Mouse (Mus musculus): ENCODE measurements around the gene Eya3. TPM values are rescaled to one million over a fixed set of nuclear protein-coding genes. Genes with fewer than 3 reads are reported as not detected.
"Not testable (repeated sequence)": the region's sequence is repeated elsewhere in the genome, so short reads cannot be mapped to it uniquely, and the experiment has no call there.

Eya3 gene
- polyA plus RNA-seq, 1 experiment from 2014 or later = 34.6 TPM

DNA sequence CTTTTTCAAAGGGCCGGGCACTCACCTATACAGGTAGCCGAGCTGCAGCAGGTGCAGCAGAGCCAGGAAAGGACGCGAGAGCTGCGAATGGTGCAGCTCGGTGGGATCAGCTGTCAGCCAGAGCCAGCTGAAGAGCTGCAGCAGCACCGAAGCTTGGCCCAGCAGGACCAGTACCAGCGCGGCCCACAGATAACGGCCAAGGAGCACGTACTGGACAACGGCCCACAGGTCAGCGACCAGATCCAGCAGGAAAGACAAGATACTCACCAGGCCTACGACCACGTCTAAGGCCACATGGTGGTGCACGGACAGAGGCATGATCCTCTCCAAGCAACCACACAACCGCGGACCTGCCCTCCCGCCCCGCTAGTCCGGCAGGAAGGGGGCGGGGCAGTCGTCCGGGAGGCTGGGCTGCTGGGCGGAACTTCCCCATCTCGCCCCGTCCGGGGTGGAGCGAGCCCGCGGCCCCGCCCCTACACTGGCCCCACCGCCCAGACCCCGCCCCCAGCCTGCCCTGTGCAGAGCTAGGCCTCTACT, 93.4 kb downstream of the Eya3 start, which contains the start of gene Xkr8:
TSS of gene Xkr8 (minus strand) at position 399 of the 537 bp plus-strand sequence.
- H3K4me3 ChIP-seq = peak within 1 kb of the TSS; percentile 66
- peaks cover 9% of the 10 kb centered on the region for H3K36me3 ChIP-seq
- H3K9ac ChIP-seq = peak within 1 kb of the TSS; percentile 74
- peaks cover 15% of the 10 kb centered on the region for H3K4me1 ChIP-seq
- 3% methylated on average over 34 of the region's 34 CpGs for WGBS
- no peaks in the 10 kb centered on the region for H3K27me3 ChIP-seq
- 0 out of 2 replicates have a peak within 1 kb of the TSS, but pooled peaks have one; percentile 1 for H3K27ac ChIP-seq
- no peaks in the 10 kb centered on the region for H3K9me3 ChIP-seq
- H3K4me2 ChIP-seq (replicated peaks) = peak within 1 kb of the TSS; percentile 87
- ATAC-seq (ENCODE audit: low FRiP score, low read depth) = peak; percentile 97

DNA sequence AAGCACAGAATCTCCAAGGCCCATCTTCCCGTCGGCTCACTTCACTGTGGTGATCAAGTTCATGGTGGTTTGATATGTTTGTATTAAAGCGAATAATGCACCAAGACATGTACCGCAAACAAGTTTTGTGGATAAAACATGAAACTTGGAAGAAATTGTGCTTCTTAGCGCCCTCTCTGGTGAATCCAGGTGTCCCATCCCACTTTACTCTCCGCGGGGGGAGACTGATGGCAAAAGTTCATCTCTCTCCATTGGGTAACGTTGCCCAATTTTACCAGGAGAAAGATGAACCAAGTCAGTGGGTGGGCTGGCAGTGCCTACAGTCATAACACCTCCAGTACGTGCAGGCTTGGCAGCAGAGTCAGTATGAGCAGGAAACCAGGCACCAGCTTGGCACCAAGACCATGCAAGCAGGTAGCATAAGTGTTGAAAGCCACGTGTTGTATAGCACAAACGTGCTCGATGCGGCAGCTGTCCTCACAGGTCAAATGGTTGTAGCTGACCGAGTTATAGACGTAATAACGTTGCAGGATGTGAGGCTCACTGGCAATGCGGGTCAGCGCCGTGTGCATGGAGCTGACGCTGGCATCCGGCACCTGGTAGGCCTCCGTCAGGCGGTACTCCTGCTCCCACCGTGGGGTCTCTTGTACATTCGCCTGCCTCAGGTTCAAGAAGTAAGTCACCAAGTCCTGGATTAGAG, 94.4 kb downstream of the Eya3 start:
- Histone ChIP-seq H3K9me3 (no peaks in the 10 kb centered on the region), H3K27ac (no peak overlapping the region), H3K27me3 (no peaks in the 10 kb centered on the region), H3K4me2 (replicated peaks) (0 out of 2 replicates have a peak overlapping the region, but pooled peaks have one; percentile 87), H3K4me3 (no peak overlapping the region), H3K36me3 (peaks cover 3% of the 10 kb centered on the region), H3K9ac (no peak overlapping the region), H3K4me1 (peaks cover 15% of the 10 kb centered on the region)
- no peak for ATAC-seq (ENCODE audit: low FRiP score, low read depth)
- 93% methylated on average over 25 of the region's 25 CpGs for WGBS

GRCm38 (mm10) chr4:132734766-132735165, 96.0 kb downstream of the Eya3 start:
- H3K4me1 ChIP-seq = peaks cover 15% of the 10 kb centered on the region
- no peak overlapping the region for H3K9ac ChIP-seq
- 95% methylated on average over 2 of the region's 2 CpGs for WGBS
- H3K4me3 ChIP-seq = no peak overlapping the region
- no peak overlapping the region for H3K27ac ChIP-seq
- H3K4me2 ChIP-seq (replicated peaks) = no peak overlapping the region
- no peak for ATAC-seq (ENCODE audit: low FRiP score, low read depth)
- no peaks in the 10 kb centered on the region for H3K36me3 ChIP-seq
- H3K9me3 ChIP-seq = no peaks in the 10 kb centered on the region
- H3K27me3 ChIP-seq = no peaks in the 10 kb centered on the region

GRCm38 (mm10) chr4:132735389-132735788, 96.6 kb downstream of the Eya3 start:
- H3K27ac ChIP-seq = no peak overlapping the region
- H3K9ac ChIP-seq = no peak overlapping the region
- WGBS = 86% methylated on average over 2 of the region's 2 CpGs
- no peaks in the 10 kb centered on the region for H3K27me3 ChIP-seq
- peaks cover 15% of the 10 kb centered on the region for H3K4me1 ChIP-seq
- no peak overlapping the region for H3K4me3 ChIP-seq
- no peaks in the 10 kb centered on the region for H3K9me3 ChIP-seq
- no peak for ATAC-seq (ENCODE audit: low FRiP score, low read depth)
- H3K36me3 ChIP-seq = no peaks in the 10 kb centered on the region
- no peak overlapping the region for H3K4me2 ChIP-seq (replicated peaks)

GRCm38 (mm10) chr4:132735894-132736293, 97.1 kb downstream of the Eya3 start:
- no peak overlapping the region for H3K4me2 ChIP-seq (replicated peaks)
- peaks cover 15% of the 10 kb centered on the region for H3K4me1 ChIP-seq
- H3K9ac ChIP-seq = no peak overlapping the region
- no peaks in the 10 kb centered on the region for H3K9me3 ChIP-seq
- H3K36me3 ChIP-seq = no peaks in the 10 kb centered on the region
- no peak overlapping the region for H3K4me3 ChIP-seq
- no peaks in the 10 kb centered on the region for H3K27me3 ChIP-seq
- H3K27ac ChIP-seq = no peak overlapping the region
- no peak for ATAC-seq (ENCODE audit: low FRiP score, low read depth)
- 50% methylated on average over 3 of the region's 3 CpGs for WGBS

- H3K36me3 ChIP-seq; H3K9ac ChIP-seq; H3K4me2 ChIP-seq (replicated peaks); H3K4me3 ChIP-seq; H3K4me1 ChIP-seq; H3K27me3 ChIP-seq; ATAC-seq (ENCODE audit: low FRiP score, low read depth); H3K9me3 ChIP-seq; H3K27ac ChIP-seq: not testable (repeated sequence)
- WGBS = 94% methylated on average over 9 of the region's 9 CpGs
These were observed 98.4 kb downstream of the Eya3 start for GRCm38 (mm10) chr4:132737154-132737553.

GRCm38 (mm10) chr4:132741491-132741890, 102.7 kb downstream of the Eya3 start:
- no peak for ATAC-seq (ENCODE audit: low FRiP score, low read depth)
- H3K4me1 ChIP-seq = no peaks in the 10 kb centered on the region
- no peaks in the 10 kb centered on the region for H3K9me3 ChIP-seq
- H3K9ac ChIP-seq = no peak overlapping the region
- no peaks in the 10 kb centered on the region for H3K36me3 ChIP-seq
- H3K27me3 ChIP-seq = no peaks in the 10 kb centered on the region
- H3K4me2 ChIP-seq (replicated peaks) = no peak overlapping the region
- H3K4me3 ChIP-seq = no peak overlapping the region
- 91% methylated on average over 7 of the region's 7 CpGs for WGBS
- H3K27ac ChIP-seq = no peak overlapping the region

DNA sequence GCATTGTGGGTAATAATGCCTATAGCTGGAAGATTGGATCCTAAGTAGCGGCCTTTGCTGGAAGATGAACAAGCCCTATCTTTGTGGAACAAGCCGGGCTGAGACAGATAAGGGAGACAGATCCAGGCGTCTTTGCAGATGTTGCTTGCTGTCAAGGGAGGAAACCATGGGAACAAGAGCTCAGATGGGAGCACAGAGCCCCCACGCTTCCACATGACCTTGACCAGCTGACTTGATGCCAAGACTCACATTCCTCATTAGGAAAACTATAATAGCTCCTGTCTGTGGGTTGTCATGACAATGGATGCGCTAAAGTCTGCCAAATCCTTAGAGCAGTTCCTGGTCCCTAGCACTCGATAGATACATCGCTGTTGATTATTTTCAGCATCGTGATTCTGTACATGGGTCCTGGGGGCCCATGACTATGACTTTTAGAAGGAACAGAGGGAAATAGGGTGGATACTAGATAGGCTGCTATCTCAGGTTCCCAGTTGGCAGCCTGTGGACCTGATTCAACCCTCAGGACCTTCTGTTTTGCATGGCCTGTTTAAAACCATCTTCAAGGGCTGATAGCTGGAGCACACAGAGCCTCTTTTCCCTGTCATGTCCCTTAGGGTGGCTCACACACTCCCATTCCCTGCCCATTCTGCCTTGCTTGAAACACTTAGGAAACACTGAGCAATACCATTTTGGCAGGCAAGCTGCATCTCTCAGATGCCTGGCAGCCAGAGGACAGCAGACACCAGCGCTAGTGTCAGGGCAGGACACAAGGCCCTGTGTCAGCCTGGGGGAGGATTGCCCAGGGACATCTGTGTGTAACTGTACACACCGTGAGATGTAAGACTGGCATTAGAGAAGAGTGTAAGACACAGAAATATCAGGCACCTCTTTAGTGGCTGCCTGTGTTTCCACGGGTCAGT, 105.5 kb downstream of the Eya3 start:
- no peak for ATAC-seq (ENCODE audit: low FRiP score, low read depth)
- Histone ChIP-seq H3K9me3 (no peaks in the 10 kb centered on the region), H3K27ac (no peak overlapping the region), H3K36me3 (no peaks in the 10 kb centered on the region), H3K9ac (no peak overlapping the region), H3K4me3 (no peak overlapping the region), H3K4me1 (no peaks in the 10 kb centered on the region), H3K4me2 (replicated peaks) (no peak overlapping the region), H3K27me3 (no peaks in the 10 kb centered on the region)
- WGBS = 84% methylated on average over 11 of the region's 11 CpGs

- Histone ChIP-seq H3K9me3 (no peaks in the 10 kb centered on the region), H3K4me2 (replicated peaks) (no peak overlapping the region), H3K27ac (no peak overlapping the region), H3K36me3 (no peaks in the 10 kb centered on the region), H3K4me1 (no peaks in the 10 kb centered on the region), H3K9ac (no peak overlapping the region), H3K27me3 (no peaks in the 10 kb centered on the region), H3K4me3 (no peak overlapping the region)
- ATAC-seq (ENCODE audit: low FRiP score, low read depth) = no peak
- WGBS = 87% methylated on average over 9 of the region's 9 CpGs
These were observed 108.2 kb downstream of the Eya3 start for GRCm38 (mm10) chr4:132746911-132747517.

DNA sequence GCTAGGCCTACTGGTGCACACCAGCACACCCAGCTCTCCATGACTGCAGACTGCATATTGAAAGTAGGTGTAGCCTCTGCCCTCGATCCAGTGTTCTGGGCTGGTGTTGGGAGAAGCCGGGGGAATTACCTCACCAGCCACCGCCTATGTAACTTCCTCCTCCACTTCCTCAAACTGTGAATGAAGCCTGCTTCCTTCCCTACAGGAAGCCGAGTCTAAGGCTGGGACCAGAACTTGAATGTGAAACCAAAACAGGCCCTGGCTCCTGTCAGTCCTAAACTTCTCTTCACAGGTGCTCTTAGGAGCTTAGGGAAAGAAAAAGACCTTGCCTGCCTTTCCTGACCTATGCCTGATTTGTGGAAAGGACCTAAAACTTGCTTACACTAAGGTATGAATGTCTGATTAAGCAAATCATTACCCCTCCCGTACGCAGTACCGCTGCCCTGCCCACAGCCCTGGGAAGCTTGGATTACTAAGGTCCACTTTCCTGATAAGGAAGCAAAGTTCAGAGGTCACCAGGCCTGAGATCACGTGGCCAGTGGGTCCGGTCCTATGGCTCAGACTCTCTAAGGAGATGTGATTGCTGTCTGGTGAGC, 109.0 kb downstream of the Eya3 start:
- H3K9ac ChIP-seq = no peak overlapping the region
- 65% methylated on average over 9 of the region's 9 CpGs for WGBS
- no peak overlapping the region for H3K4me2 ChIP-seq (replicated peaks)
- no peaks in the 10 kb centered on the region for H3K27me3 ChIP-seq
- H3K4me1 ChIP-seq = no peaks in the 10 kb centered on the region
- no peaks in the 10 kb centered on the region for H3K36me3 ChIP-seq
- no peak for ATAC-seq (ENCODE audit: low FRiP score, low read depth)
- H3K9me3 ChIP-seq = no peaks in the 10 kb centered on the region
- no peak overlapping the region for H3K4me3 ChIP-seq
- no peak overlapping the region for H3K27ac ChIP-seq

- 80% methylated on average over 4 of the region's 4 CpGs for WGBS
- no peak for ATAC-seq (ENCODE audit: low FRiP score, low read depth)
- H3K9ac ChIP-seq = no peak overlapping the region
- H3K4me3 ChIP-seq = no peak overlapping the region
- H3K9me3 ChIP-seq = no peaks in the 10 kb centered on the region
- H3K27me3 ChIP-seq = no peaks in the 10 kb centered on the region
- H3K4me1 ChIP-seq = no peaks in the 10 kb centered on the region
- H3K27ac ChIP-seq = no peak overlapping the region
- no peak overlapping the region for H3K4me2 ChIP-seq (replicated peaks)
- H3K36me3 ChIP-seq = no peaks in the 10 kb centered on the region
These were observed 110.0 kb downstream of the Eya3 start for GRCm38 (mm10) chr4:132748778-132749177.

All from limb, embryonic 13.5 days (tissue).